Mouse (Mus musculus): ENCODE measurements around the gene BC024978.

The BC024978 gene

DNA sequence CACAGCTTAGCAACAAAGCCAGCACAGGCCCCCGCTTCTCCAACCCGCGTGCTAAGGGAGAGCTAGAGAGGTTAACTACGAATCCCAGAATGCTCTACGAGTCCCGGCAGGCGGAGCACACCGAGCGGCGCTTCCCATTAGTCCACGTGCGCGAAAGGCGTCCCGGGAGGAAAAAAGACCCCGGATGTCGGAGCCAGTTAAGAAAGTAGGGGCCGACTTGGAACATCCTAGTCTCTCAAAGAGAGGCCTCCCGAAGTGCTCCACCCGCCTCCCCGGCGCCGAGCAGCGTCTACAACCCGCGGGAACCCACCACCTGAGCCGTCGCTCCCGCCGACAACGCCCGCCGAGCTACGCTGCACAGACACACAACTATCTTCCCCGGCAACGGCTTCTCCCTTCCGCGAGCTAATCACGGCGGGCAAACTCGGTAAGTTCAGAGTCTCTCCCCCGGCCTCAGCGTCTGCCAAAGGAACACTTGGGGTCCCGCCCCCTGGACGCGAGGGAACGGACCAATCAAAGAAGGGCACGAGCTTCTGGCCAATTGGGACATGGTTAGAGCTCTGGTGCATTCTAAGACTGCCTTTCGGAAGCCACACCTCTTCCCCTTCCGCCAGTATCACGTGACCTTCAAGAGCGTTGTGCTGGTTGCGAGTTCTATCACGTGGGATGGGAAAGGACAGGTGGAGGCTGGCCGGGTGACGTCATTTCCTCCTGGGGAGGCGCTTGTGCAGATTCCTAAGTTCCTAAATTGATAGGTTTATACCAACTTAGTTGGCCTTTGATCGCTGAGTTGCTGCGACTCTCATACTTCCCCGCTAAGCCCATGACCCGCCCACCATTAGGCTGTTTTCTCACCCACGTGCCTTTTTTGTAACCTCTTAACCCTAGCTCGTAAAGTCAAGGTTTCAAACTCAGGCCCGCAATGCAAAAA is at the start of gene BC024978, which contains the start of gene Snrpa:
BC024978 (plus strand) TSS at position 101 of the 931 bp plus-strand sequence.
Snrpa (minus strand) TSS at position 591 of the 931 bp plus-strand sequence.
- DNase-seq (ENCODE audit: low read depth, low spot score), result peak; percentile 97

GRCm38 (mm10) chr7:27153205-27153764 is 42.3 kb upstream of the BC024978 start, which contains the start of gene Cyp2t4:
Gene Cyp2t4 (plus strand): TSS chr7:27153714.
- DNase-seq (ENCODE audit: low read depth, low spot score), result no peak

DNA sequence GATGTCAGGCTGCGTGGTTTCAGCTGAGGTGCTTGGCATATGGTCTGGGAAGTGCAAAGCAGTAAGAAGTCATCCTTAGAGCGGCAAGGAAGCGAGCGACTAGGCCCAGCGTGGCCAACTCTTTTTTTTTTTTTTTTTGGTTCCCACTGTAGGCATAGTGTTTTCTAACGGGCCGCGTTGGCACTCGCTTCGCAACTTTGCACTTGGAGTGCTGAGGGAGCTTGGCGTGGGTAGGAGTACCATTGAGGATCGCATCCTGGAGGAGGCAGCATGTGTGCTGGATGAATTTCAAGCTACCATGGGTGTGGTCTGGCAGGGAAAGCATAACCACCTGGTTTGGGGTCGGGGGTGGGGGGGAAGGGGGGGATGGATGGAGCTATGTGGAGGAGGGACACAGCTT is 39.6 kb upstream of the BC024978 start:
- no peak for DNase-seq (ENCODE audit: low read depth, low spot score)

- DNase-seq (ENCODE audit: low read depth, low spot score), result no peak
These were observed 37.4 kb upstream of the BC024978 start for GRCm38 (mm10) chr7:27158171-27158570.

DNA sequence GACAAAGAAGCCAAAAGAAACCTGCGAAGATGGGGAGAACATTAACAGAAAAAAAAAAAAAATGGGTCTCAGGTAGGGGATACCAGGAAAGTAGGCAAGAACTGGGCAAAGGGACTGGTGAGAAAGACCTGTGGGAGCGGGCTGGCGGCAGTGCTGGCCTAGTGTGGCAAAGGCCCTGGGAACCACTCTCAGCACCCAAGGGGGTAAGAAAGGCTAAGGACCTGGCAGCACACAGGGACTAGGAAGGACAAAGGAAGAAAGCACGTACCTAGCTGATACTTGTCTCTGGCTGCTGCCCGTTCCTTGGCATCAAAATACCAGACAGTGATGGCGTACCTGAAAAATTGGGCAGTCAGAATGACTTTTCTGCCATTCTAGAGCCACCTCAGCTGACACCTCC is 36.3 kb upstream of the BC024978 start:
- no peak for DNase-seq (ENCODE audit: low read depth, low spot score)

DNA sequence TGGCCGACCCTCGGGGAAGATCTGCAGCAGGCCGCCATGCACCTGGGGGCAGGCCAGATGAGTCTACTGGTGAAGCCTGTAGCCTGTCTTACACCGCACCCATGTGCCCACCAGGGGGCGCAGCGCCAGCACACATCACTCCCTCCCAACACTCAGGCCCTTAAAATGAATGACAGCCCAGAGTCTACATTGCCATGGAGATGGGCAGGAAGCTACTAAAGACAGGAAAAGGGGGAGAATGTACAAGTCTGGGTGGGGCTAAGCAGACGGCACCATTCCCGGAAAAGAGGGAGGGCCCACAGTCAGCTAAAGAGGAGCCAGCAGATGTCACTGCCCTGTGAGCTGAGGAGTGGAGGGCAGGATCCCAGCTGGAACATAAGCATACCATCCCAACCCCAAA is 35.7 kb upstream of the BC024978 start:
- DNase-seq (ENCODE audit: low read depth, low spot score), result peak; percentile 73

- no peak for DNase-seq (ENCODE audit: low read depth, low spot score)
These were observed 34.7 kb upstream of the BC024978 start for GRCm38 (mm10) chr7:27160921-27161320.

DNA sequence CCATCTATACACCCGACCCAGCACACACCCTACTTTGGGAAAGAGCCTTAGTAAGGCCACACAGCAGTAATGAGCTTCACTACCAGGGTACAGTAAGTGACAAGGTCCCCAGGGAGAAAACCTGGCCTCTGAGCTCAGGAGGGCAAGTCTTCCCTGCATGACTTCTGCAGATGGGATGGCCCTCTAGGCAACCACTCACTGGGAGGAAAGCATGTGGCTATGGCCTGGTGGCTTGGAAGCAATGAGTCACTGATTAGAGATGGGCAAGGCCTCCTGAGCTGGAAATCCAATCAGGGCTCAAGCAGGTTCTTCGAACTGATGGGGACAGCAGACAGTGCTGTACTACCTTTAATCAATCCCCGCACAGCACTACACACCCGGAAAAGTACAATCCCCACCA is 33.8 kb upstream of the BC024978 start:
- no peak for DNase-seq (ENCODE audit: low read depth, low spot score)

GRCm38 (mm10) chr7:27162780-27163449 is 32.7 kb upstream of the BC024978 start:
- DNase-seq (ENCODE audit: low read depth, low spot score), result no peak

DNA sequence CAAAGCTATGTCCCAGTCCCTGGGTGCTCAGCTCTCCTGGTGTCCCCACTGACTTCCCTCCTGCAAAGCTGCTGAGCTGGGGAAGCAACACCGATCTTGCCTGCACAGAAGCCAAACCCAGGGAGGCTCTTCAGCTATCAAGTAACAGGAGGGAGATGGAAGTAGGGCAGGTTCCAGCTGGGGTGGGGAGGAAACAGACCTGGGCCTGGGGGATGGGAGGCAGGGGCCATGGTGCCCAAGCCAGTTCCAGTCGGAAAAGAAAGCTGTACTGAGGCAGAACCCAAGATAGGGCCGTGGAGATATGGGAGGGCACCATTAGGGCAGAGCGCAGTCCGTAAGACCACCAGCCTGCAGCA is 32.2 kb upstream of the BC024978 start:
- no peak for DNase-seq (ENCODE audit: low read depth, low spot score)

DNA sequence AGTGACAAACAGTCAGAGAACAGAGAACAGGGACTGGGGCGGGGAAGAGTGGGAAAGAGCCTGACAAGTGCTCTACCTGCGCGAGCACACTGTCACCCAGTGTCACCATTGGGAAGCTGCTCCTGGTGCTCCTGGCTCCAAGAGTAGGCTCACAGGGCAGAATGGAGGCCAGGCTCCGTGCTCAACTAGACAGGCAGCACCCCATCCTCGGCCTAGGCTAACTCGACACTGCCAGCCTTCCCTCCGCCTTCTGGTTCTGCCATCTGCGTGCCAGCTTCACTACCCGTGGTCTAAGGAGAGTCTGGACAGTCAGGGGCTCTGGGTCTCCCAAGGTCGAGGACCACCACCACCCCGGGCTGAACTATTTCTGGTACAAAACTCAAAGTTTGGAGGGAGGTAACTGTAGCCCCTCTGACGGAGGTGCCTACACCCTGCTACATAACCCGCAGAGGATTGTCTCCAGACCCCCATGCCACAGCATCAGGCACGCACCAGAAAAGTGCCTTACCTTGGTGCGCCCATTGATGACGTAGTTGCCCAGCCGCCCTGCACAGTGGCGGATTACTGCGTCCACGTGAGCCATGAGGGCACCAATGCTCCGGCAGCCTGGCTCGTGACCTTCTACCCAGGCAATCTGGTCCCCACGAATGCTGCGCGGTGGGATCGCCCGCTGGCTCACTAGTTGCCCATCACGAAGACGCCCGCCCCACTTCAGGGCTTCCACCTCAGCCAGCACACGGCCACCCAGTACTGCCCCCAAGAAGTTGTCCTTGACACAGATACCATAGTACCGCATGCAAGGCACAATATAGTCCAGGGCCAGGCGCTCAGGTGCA is 31.3 kb upstream of the BC024978 start:
- no peak for DNase-seq (ENCODE audit: low read depth, low spot score)

DNA sequence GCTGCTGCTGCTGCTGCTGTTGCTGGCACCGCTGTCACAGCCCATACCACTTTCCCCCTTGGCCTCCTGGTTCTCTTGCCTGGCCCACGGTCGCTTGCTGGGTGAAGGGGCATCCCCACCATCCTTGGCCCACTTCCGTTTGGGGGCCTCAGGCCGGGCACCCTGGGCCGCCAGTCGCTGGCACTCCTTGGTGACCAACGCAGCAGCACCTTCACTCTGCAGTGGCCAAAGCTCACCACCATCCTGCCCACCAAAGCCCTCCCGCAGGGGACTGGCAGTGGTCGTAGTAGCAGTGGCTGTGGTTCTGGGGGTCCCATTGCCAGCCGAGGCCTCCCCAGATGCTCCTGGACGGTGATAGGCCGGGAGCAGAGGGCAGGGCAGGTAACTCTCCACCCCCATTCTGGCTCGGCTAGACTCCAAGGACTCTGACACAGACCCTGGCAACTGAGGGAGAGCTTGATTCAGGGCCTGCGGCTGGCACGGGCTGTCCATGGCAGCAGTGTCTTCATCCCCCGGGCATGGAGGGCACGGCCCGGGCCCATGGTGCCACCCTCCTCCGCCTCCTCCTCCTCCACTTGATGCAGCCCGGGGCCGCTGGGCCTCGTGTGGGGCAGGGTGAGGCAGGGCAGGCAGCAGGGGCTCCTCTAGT is 30.4 kb upstream of the BC024978 start:
- no peak for DNase-seq (ENCODE audit: low read depth, low spot score)

GRCm38 (mm10) chr7:27165696-27166095 is 29.9 kb upstream of the BC024978 start:
- no peak for DNase-seq (ENCODE audit: low read depth, low spot score)

- DNase-seq (ENCODE audit: low read depth, low spot score), result peak; percentile 77
These were observed 29.4 kb upstream of the BC024978 start for GRCm38 (mm10) chr7:27166229-27166613.

GRCm38 (mm10) chr7:27166614-27167474 is 28.7 kb upstream of the BC024978 start, which contains the start of gene Egln2:
Gene Egln2 (minus strand): TSS chr7:27166802.
- DNase-seq (ENCODE audit: low read depth, low spot score), result peak; percentile 90

- no peak for DNase-seq (ENCODE audit: low read depth, low spot score)
These were observed 28.0 kb upstream of the BC024978 start for GRCm38 (mm10) chr7:27167475-27168094.

DNA sequence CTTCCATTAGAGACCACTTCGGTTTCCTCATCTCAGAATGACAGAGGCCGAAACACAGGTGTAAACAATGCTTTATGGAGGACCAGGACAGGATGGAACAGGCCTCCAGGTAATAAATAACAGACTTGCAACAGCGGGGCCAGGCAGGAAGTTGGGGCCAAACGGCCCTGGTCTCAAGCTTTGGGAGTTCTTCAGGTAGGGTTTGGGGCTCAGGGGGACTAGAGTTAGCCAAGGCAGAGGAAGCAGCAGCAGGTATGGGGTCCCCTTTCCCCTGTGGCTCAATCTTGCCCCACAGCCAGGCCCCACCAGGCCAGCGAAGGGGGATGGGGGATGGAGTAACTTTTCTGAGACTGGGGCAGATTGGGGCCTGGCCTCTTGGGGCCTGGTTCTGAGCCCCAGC is 27.2 kb upstream of the BC024978 start:
- DNase-seq (ENCODE audit: low read depth, low spot score), result no peak

DNA sequence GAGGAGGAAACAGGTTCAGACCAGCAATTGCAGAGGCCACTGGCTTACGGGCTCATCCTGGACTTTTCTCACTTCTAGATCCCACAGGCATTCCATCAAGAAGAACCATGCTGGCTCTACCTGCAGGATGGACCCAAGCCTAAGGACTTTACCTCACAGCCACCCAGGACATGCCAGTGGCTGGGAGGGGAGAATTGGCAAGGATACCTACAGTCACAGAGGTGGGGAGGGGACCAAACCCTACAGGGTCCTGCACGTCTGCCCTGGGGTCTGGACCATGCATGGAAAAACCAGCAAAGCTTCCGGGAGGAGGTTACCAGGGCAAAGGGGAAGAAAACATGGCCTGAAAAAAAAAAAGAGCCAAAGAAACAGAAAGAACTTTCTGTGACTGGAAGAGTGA is 24.6 kb upstream of the BC024978 start:
- DNase-seq (ENCODE audit: low read depth, low spot score), result no peak

- no peak for DNase-seq (ENCODE audit: low read depth, low spot score)
These were observed 21.1 kb upstream of the BC024978 start for GRCm38 (mm10) chr7:27174496-27174895.

- DNase-seq (ENCODE audit: low read depth, low spot score), result no peak
These were observed 20.7 kb upstream of the BC024978 start for GRCm38 (mm10) chr7:27174896-27175295.
